Mouse (Mus musculus): ENCODE results near the gene Rbm34. TPM values are rescaled to one million over a fixed set of nuclear protein-coding genes. Genes with fewer than 3 reads are reported as not detected.
"Not testable (repeated sequence)": the region's sequence is repeated elsewhere in the genome, so short reads cannot be mapped to it uniquely, and the experiment has no call there.

Gene Rbm34
- polyA plus RNA-seq, 1 experiment from 2014 or later = 26.5 TPM

GRCm38 (mm10) chr8:126928028-126928427, 42.8 kb downstream of the Rbm34 start:
- no peak for DNase-seq (ENCODE audit: extremely low spot score, low spot score)
- Histone ChIP-seq H3K27ac (no peak overlapping the region), H3K4me1 (no peaks in the 10 kb centered on the region), H3K9me3 (no peaks in the 10 kb centered on the region), H3K27me3 (ENCODE audit: poor library complexity, severe bottlenecking) (no peaks in the 10 kb centered on the region), H3K4me3 (no peak overlapping the region), H3K36me3 (replicated peaks) (peaks cover 66% of the 10 kb centered on the region)

DNA sequence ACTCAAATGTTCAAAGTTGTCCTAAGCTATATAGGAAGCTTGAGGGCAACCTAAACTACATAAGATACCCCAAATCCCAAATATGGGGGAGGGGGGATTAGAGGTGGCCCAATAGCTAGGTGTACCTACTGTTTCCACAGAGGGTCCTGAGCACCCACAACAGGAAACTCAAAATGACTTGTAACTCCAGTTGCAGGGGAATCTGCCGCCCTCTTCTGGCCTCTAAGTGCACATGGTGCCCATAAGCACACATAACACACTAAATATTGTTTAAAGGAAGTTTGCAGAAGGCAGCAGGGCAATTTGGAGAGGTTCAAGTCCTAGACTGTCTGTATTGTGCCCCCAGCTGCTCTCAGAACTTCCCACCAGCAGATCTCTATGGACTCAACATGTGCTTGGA, 43.8 kb downstream of the Rbm34 start:
- Histone ChIP-seq H3K27ac (no peak overlapping the region), H3K36me3 (replicated peaks) (peaks cover 56% of the 10 kb centered on the region), H3K4me3 (no peak overlapping the region), H3K4me1 (no peaks in the 10 kb centered on the region), H3K27me3 (ENCODE audit: poor library complexity, severe bottlenecking) (no peaks in the 10 kb centered on the region), H3K9me3 (no peaks in the 10 kb centered on the region)
- whole genome bisulfite sequencing = 59% methylated on average over 1 of the region's 1 CpGs
- DNase-seq (ENCODE audit: extremely low spot score, low spot score) = peak; percentile 15

- no peaks in the 10 kb centered on the region for H3K27me3 ChIP-seq (ENCODE audit: poor library complexity, severe bottlenecking)
- H3K27ac ChIP-seq = no peak overlapping the region
- no peak for DNase-seq (ENCODE audit: extremely low spot score, low spot score)
- 96% methylated on average over 7 of the region's 7 CpGs for WGBS
- no peaks in the 10 kb centered on the region for H3K9me3 ChIP-seq
- peaks cover 15% of the 10 kb centered on the region for H3K4me1 ChIP-seq
- H3K36me3 ChIP-seq (replicated peaks) = peaks cover 18% of the 10 kb centered on the region
- no peak overlapping the region for H3K4me3 ChIP-seq
Measured at GRCm38 (mm10) chr8:126922981-126923380, 47.9 kb downstream of the Rbm34 start.

- no peak overlapping the region for H3K27ac ChIP-seq
- no peaks in the 10 kb centered on the region for H3K27me3 ChIP-seq (ENCODE audit: poor library complexity, severe bottlenecking)
- peaks cover 12% of the 10 kb centered on the region; the same call in 1 of the 2 replicates for H3K36me3 ChIP-seq (replicated peaks)
- DNase-seq (ENCODE audit: extremely low spot score, low spot score) = no peak
- no peaks in the 10 kb centered on the region for H3K9me3 ChIP-seq
- H3K4me1 ChIP-seq = peaks cover 15% of the 10 kb centered on the region
- 87% methylated on average over 3 of the region's 3 CpGs for WGBS
- H3K4me3 ChIP-seq = no peak overlapping the region
Measured at GRCm38 (mm10) chr8:126921432-126921831, 49.4 kb downstream of the Rbm34 start.

DNA sequence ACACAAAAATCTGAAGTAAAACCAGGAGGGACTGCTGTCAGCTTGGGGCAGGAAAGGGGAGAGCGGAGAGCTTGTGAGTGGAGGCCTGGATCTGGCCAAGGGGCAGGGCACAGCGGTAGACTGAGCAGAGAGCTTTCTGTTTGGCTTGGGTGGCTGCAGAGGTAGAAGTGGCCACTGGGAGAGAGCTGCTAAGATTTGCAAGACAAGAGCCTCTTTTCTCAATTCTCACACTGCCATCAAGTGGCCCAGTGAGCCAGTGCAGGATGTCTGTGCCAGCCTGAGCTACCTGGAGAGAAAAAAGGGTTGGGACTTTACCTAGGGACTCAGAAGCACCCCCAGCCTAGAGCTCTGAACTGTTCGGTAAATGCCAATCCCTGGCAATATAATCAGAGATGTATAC, 50.0 kb downstream of the Rbm34 start:
- Histone ChIP-seq H3K36me3 (replicated peaks) (peaks cover 6% of the 10 kb centered on the region; the same call in 1 of the 2 replicates), H3K9me3 (no peaks in the 10 kb centered on the region), H3K27me3 (ENCODE audit: poor library complexity, severe bottlenecking) (no peaks in the 10 kb centered on the region), H3K27ac (peak overlapping the region; percentile 31; the same call in 1 of the 2 replicates), H3K4me3 (no peak overlapping the region), H3K4me1 (peaks cover 15% of the 10 kb centered on the region)
- 29% methylated on average over 3 of the region's 3 CpGs for WGBS
- DNase-seq (ENCODE audit: extremely low spot score, low spot score) = peak; percentile 65

DNA sequence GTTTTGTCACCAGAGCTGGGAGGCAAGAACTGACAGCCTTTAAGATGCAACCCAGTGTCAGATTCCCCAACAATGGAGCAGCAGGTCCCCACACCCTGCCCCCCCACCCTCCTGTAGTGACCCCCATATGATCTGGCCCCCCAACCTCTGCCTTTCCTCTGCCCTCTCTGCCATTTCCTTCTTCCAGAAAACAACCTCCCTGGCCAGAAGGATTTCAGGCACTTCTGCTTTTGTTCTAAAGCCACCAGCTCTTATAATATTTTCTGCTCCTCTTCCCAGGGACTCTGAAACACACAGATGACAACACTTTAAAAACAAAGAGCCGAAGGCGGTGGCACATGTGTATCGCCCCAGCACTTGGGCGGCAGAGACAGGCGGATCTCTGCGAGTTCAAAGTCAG, 50.5 kb downstream of the Rbm34 start:
- Histone ChIP-seq H3K27me3 (ENCODE audit: poor library complexity, severe bottlenecking) (no peaks in the 10 kb centered on the region), H3K36me3 (replicated peaks) (peaks cover 2% of the 10 kb centered on the region; the same call in 1 of the 2 replicates), H3K4me3 (no peak overlapping the region), H3K27ac (peak overlapping the region; percentile 31; the same call in 1 of the 2 replicates), H3K4me1 (peaks cover 15% of the 10 kb centered on the region), H3K9me3 (no peaks in the 10 kb centered on the region)
- peak; percentile 13 for DNase-seq (ENCODE audit: extremely low spot score, low spot score)
- 83% methylated on average over 6 of the region's 6 CpGs for WGBS

- no peak overlapping the region for H3K4me3 ChIP-seq
- H3K36me3 ChIP-seq (replicated peaks) = no peaks in the 10 kb centered on the region
- H3K4me1 ChIP-seq = peaks cover 19% of the 10 kb centered on the region
- H3K27me3 ChIP-seq (ENCODE audit: poor library complexity, severe bottlenecking) = no peaks in the 10 kb centered on the region
- no peak overlapping the region for H3K27ac ChIP-seq
- H3K9me3 ChIP-seq = no peaks in the 10 kb centered on the region
- peak; percentile 12 for DNase-seq (ENCODE audit: extremely low spot score, low spot score)
- 94% methylated on average over 5 of the region's 5 CpGs for WGBS
Measured at GRCm38 (mm10) chr8:126919703-126920102, 51.2 kb downstream of the Rbm34 start.

- H3K4me3 ChIP-seq = no peak overlapping the region
- DNase-seq (ENCODE audit: extremely low spot score, low spot score) = no peak
- WGBS = 59% methylated on average over 2 of the region's 2 CpGs
- H3K36me3 ChIP-seq (replicated peaks) = no peaks in the 10 kb centered on the region
- peaks cover 24% of the 10 kb centered on the region for H3K4me1 ChIP-seq
- no peaks in the 10 kb centered on the region for H3K9me3 ChIP-seq
- peak overlapping the region; percentile 16; the same call in 1 of the 2 replicates for H3K27ac ChIP-seq
- H3K27me3 ChIP-seq (ENCODE audit: poor library complexity, severe bottlenecking) = no peaks in the 10 kb centered on the region
Measured at GRCm38 (mm10) chr8:126919255-126919654, 51.6 kb downstream of the Rbm34 start.

DNA sequence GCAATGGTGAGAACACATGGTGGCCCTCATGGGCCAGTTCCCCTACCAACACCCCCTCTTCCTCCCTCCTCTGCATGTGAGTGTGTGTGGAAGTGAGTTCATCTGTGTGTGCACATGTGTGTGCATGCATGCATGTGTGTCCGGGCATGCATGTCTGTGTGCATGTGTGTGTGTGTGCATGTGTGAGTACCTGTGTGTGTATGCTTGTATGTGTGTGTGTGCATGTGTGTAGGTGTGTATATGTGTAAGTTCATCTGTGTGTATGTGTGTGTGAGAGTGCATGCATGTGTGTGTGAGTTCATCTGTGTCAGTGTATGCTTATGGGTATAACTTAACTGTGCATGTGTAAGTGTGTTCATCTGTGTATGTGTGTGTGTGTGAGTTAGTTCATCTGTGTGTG, 52.5 kb downstream of the Rbm34 start:
- peaks cover 31% of the 10 kb centered on the region for H3K4me1 ChIP-seq
- H3K27ac ChIP-seq = no peak overlapping the region
- 100% methylated on average over 1 of the region's 1 CpGs for WGBS
- no peaks in the 10 kb centered on the region for H3K36me3 ChIP-seq (replicated peaks)
- H3K27me3 ChIP-seq (ENCODE audit: poor library complexity, severe bottlenecking) = no peaks in the 10 kb centered on the region
- no peak for DNase-seq (ENCODE audit: extremely low spot score, low spot score)
- no peak overlapping the region for H3K4me3 ChIP-seq
- no peaks in the 10 kb centered on the region for H3K9me3 ChIP-seq

- Histone ChIP-seq H3K9me3 (no peaks in the 10 kb centered on the region), H3K4me3 (no peak overlapping the region), H3K36me3 (replicated peaks) (no peaks in the 10 kb centered on the region), H3K27ac (no peak overlapping the region), H3K27me3 (ENCODE audit: poor library complexity, severe bottlenecking) (no peaks in the 10 kb centered on the region), H3K4me1 (peaks cover 33% of the 10 kb centered on the region)
- 67% methylated on average over 6 of the region's 6 CpGs for WGBS
- DNase-seq (ENCODE audit: extremely low spot score, low spot score) = no peak
Measured at GRCm38 (mm10) chr8:126917179-126917905, 53.5 kb downstream of the Rbm34 start.

- H3K4me3 ChIP-seq = no peak overlapping the region
- WGBS = 90% methylated on average over 4 of the region's 4 CpGs
- no peak for DNase-seq (ENCODE audit: extremely low spot score, low spot score)
- no peaks in the 10 kb centered on the region for H3K36me3 ChIP-seq (replicated peaks)
- H3K4me1 ChIP-seq = peaks cover 33% of the 10 kb centered on the region
- no peak overlapping the region for H3K27ac ChIP-seq
- no peaks in the 10 kb centered on the region for H3K27me3 ChIP-seq (ENCODE audit: poor library complexity, severe bottlenecking)
- H3K9me3 ChIP-seq = no peaks in the 10 kb centered on the region
Measured at GRCm38 (mm10) chr8:126916611-126917010, 54.3 kb downstream of the Rbm34 start.

- H3K4me1 ChIP-seq = peaks cover 25% of the 10 kb centered on the region
- H3K36me3 ChIP-seq (replicated peaks) = no peaks in the 10 kb centered on the region
- DNase-seq (ENCODE audit: extremely low spot score, low spot score) = no peak
- peak overlapping the region; percentile 16; the same call in 1 of the 2 replicates for H3K27ac ChIP-seq
- WGBS = 52% methylated on average over 10 of the region's 10 CpGs
- H3K27me3 ChIP-seq (ENCODE audit: poor library complexity, severe bottlenecking) = no peaks in the 10 kb centered on the region
- no peaks in the 10 kb centered on the region for H3K9me3 ChIP-seq
- H3K4me3 ChIP-seq = no peak overlapping the region
Measured at GRCm38 (mm10) chr8:126914609-126915375, 56.1 kb downstream of the Rbm34 start.

DNA sequence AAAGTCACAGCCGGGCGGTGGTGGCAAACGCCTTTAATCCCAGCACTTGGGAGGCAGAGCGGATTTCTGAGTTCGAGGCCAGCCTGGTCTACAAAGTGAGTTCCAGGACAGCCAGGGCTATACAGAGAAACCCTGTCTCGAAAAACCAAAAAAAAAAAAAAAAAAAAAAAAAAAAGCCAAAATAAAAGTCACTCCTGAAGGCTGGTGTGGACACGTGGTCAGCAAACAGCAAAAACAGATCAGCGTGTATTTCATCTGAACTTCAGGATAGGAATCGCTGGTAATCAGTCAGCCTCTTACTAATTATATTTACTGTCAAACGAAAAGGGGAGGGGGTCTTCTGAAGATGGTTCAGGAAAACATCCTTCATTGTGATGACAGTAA, 56.8 kb downstream of the Rbm34 start:
- H3K4me1 ChIP-seq = peaks cover 19% of the 10 kb centered on the region
- not testable (repeated sequence) for H3K4me3 ChIP-seq; H3K27me3 ChIP-seq (ENCODE audit: poor library complexity, severe bottlenecking); H3K9me3 ChIP-seq; H3K36me3 ChIP-seq (replicated peaks); DNase-seq (ENCODE audit: extremely low spot score, low spot score)
- H3K27ac ChIP-seq = peak overlapping the region; percentile 16; the same call in 1 of the 2 replicates
- 75% methylated on average over 10 of the region's 10 CpGs for WGBS

Measured in forebrain, embryonic 10.5 days (tissue).